Mouse (Mus musculus) kidney, postnatal 10 days (tissue): ENCODE data around the gene Atp5d.

Experiments
- DNase-seq: peaks from one replicate; pipeline ENCODE4 v3.0.0; 2021; ENCODE audit warnings: mixed read lengths

The Atp5d gene

DNA sequence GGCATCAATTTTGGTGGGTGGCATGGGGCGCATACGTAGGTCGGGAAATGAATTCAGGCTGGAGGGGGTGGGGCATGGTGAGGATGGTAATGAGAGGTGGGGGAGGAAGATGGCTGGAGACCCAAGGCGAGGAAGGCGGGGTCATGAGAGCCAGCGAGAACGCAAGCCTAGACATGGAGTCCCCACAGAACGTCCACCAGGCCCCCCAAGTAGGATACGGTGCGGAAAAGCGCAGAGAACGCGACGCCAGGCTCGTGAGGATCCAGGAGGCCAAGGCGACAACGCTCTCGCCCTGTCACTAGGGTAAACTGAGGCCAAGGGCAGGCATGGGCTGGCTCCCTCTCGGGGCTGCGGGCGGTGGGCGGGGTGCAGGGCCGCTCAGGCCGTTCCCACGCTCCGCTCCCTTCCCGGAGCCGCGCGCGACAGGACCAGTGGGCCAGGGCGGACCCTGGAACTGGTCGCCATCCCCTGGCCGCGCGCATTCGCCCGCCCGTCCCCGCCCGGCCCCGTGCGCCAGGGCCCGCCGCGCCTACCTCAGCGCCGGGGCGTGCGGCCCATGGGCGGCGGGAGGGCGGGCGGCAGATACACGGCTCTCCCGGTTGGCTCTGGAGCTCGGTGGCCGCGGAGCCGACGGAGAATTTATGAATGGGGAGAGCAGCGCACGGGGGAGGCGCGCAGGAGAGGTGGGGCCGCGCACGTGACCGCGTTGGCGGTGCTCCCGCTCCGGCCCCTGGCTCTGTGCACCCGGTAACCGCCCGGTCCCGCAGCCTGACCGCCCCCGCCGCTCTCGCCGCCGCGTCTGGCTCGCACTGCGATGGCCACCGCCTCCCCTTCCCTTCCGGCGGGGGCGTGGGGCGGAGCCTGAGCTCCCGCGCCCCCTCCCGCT is at the start of gene Atp5d:
Gene Atp5d (plus strand): TSS at position 80 of the 886 bp plus-strand sequence.
- DNase-seq: peak; percentile 83

DNA sequence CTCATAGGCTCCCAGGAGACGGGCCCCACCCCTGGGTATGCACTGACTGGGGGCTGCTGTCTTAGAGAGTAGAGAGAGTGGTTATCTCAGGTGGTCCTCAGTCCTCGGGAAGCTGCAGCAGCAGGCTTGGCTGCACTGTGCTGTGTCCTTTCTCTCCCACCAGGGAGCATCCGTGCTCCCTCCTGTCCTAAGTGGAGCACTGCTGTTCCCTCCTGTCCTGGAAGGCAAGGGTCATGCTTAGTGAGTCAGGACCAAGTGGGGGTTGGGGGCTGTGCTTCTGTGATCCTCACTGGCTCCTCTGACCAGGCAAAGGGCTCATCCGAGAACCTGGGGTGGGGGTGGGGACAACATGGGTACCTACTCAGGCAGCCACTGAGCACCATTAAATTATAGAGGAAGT is 49.3 kb upstream of the Atp5d start:
- peak; percentile 49 for DNase-seq

DNA sequence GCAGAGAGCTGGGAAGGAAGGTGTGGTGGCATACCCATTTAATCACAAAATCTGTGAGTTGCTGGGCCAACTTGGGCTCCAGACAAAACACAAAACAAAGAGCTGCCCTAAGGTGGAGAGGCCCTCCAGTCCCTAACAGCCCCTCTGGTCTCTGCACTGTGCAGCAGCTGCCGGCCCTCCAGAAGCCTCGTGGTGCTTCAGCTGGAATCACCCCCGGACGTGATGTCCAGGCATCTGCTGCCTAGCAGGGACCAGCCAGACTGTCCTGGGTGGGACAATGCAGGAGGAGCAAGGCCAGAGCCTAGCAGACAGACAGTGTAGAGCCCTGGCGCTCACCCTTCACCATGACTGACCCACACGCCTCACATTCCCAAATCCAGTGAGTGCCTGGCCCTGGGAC is 46.9 kb upstream of the Atp5d start:
- DNase-seq: no peak

DNA sequence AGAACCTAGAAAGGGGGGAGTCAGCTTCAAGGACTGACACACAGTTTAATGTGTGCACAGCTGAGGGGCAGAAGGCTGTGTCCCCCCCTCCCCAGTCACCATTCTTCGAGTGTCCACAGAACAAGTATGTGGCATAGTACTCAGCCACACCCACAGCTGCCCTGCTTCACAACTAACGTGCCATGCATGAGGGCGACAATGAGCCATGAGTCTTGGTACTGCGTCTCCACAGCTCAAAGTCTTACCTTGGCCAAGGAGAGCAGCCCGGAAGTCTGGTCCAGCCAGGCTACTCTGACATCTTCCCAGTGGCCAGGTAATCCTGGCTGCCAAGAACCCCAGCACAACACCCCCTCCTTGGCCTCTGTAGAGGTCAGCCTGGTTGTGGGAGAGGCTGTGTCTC is 45.7 kb upstream of the Atp5d start:
- no peak for DNase-seq

DNA sequence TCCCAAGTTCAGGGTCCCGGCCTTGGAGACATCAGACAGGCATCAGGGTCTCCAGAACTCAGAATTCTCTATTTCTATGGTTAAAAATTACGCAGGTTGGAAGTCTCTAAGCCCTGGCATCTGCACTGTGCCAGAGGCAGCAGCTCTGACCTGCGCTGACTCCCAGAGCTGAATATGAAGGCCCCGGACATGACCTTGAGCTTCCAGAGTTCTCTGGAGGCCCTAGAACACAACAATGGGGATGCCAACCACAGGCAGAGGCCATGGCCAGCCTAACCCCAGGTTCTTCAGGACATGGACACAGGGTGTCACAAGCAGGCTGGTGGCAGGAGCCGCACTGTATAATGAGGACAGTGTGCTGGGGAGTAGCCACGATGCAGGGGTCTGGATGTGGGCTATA is 44.3 kb upstream of the Atp5d start:
- peak; percentile 12 for DNase-seq

DNA sequence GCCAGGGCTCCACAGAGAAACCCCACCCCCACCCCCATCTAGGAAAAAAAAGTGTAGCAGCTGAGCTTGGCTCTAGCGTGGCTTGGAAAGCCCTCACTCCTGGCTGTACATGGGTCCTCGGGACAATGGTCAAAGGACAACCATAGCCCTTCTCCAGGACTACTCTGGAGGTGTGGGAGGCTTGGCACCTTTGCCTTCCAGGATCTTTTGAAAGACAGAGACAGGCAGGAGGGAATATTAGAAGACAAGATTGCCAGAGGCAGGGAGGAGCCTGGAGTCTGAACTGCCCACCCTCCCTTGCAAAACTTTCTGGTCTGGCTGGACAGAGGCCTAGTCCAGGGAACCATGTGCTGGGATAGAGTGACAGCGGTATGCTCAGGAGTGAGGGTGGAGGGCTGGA is 43.7 kb upstream of the Atp5d start:
- DNase-seq: peak; percentile 31

DNA sequence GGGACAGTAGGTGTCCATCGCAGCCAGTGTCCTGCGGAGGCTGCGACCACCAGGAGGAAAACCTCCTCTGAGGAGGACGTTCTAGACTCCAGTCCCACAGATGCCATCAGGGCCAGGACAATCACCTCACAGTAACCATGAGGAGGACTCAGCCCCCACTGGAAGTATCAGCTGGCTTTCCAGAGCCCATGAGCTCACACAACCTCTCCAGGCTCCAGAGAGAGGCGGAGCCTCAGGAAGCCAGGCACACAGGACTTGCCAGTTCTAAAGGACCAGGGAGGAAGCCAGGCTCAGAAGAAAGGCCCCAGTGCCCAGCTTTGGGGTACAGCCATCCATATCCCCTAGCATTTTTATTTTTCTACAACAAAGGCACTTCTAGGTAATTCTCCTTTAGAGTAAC is 42.9 kb upstream of the Atp5d start:
- DNase-seq: no peak

DNA sequence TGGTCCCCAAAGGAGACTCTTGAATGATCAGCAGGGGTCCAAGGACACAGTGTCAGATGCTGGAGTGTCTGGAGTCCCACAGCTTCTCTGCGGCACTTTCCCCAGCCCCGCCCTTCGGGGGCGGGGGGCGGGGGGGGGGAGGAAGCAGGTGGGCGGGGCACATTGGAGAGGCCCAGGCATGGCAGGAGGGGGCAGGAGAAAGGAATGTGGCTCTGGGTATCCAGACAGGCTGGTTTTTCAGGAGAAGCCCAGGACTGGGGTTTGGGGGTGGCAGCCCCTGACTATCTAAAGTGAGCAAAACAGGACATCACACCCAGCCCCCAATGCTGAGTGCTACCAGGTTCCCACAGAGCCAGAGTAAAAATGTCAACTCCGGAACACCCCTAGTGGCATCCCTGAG is 41.2 kb upstream of the Atp5d start:
- DNase-seq: peak; percentile 57

DNA sequence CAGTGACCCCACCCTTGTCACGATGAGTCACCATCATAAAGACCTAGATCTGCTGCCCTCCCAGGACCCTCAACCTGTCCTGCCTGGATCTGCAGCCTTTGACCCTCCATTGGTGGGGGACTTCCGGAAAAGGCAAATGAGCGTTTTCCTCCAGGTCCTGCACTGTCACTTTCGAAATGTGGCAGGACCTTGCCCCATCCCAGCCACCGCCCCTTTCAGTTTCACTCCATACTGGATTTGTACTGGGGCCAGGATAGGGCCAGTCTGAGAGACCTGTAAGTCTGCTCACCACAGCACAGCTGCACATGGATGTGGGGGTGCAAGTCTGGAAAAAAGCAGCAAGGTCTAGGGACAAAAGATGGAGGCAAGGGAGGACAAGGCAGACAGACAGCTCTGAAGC is 39.8 kb upstream of the Atp5d start:
- DNase-seq: peak; percentile 27

DNA sequence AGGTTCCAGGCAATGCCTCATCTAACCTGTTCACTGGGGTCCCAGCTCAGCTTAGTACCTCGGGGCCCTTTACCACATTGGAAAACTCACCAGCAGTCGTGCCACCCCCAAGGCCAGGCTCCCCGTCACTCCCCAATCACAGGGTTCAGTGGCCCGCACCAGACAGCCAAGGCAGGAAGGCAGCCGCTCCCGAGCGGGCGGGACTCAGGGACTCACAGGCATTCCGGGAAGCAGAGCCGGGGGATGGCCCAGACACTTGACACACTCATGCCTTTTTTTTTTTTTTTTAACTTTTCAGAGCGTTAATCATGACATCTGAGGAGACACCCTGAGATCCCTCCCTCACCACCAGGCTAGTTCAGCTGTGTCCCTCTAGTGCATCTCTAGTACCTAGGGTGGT is 37.5 kb upstream of the Atp5d start:
- peak; percentile 70 for DNase-seq

DNA sequence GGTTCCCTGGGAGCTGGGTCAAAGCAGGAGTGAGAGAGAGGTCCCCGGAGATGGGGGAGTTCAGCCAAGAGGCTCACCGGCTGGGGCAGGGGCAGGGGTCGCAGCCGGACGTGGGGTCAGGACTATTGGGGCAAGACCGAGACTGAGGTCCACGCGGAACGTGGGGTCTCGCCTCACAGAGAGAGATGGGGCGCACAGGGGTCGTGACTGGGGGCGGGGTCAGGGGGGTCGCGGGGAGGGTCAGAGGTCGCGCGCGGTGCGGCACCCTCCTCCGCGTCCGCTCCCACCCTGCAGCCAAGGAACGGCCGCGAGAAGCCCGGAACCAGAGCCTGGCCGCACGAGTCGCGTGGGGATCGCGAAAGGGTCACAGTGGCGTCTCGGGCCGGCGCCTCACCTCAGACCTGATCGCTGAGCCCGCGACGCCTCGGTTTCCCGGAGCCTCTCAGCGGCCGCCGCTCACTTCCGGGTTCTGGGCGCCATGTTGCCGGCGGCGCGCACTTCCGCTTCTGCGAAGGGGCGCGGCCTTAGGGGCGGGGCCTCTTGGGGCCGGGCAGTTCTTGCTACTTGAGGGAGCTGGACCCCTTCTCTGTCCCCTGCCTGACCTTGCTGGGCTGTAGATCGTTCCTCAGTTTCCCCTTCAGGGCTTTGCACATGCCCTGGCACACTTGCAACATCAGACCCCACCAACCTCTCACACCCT is 36.1 kb upstream of the Atp5d start:
- DNase-seq: peak; percentile 95

DNA sequence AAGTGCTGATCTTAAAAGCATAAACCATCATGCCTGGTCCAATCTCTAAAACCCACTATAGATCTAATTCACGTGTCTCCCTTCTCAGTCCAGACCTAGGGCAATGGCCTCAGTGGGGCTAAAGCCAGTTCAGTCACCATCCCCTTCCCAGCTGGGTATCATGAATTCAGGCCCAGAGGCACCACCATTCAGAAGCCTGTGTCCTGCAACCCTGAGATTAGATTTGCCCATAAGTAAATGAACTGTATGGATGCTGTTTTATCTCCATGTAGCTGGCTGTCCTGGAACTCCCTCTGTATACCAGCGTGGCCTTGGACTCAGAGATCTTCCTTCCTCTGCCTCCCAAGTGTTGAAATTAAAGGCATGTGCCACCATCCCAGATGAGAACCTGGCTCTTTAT is 35.4 kb upstream of the Atp5d start:
- DNase-seq: no peak

DNA sequence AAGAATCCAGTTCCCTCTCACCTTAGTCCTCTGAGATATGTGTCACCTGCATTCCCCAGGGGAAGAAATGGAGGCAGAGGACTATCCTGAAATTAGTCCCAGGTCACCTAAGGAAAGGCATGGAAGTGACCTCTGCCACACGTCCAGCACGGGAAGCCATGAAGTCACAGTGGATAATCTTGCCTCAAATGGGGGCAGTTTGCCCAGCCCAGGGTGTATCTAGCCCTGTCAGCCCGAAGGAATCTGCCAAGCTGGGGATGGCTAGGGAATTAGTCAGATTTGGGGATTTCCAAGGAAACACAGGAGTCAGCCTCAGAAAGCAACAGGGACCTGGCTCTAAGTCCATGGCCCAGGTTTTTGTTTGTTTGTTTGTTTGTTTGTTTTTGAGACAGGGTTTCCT is 34.3 kb upstream of the Atp5d start:
- DNase-seq: no peak

DNA sequence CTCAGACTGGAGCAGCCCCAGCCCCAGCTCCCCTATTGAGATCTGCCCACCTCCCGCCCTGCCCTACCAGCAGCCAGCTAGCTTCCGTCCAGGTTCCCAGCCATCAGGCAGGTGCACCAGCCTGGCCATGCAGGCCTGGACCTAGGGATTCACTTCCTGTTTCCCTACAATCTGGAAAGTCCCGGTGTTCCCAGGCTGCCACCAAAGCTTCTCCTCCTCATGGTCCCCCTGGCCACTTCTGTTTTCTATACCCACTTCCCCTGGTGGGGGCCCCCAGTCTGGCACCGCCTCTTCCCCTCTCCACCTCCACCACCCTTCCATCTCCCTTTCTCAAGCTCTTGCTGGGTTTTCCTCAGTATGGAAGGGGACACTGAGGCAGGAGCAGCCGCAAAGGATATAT is 33.0 kb upstream of the Atp5d start, which contains the start of gene Sbno2:
Gene Sbno2 (minus strand): TSS at position 112 of the 400 bp plus-strand sequence.
- DNase-seq: no peak

DNA sequence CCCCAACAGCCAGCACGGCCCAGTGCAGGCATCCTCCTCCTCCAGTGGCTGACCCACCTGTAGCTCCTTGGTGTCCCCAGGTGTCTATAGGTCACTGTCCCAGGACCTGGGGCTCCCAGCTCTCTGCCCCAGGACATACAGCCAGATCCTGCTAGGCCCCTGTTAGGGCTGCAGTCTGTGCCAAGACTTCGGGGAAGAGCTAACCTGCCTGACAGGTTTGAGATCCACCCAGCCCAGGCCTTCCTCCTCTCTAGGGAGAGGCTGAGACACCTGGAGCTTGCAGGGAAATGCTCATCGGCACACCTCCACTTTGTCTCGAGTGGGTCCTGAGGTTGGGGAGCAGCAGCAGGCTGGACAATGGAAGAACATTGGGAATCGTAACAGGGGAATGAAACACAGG is 32.5 kb upstream of the Atp5d start:
- no peak for DNase-seq

DNA sequence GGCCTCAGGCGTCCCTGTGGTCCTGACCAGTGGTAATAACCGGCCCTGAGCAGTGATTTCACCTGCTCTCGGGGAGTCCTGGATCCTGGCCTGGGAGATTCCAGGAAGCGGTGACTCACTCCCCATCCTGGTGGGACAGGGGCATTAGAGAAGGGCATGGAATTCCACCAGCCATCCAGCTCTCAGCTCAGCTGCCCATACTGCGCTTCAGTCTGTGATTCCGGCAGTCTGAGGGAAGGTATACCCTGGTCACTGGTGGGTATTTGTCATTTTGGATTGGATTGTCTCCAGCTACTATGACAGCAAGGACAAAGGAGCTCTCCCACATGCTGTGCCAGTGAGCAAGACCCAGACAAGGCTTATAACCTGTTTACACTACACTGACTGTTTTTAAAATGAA is 30.8 kb upstream of the Atp5d start:
- peak; percentile 54 for DNase-seq

DNA sequence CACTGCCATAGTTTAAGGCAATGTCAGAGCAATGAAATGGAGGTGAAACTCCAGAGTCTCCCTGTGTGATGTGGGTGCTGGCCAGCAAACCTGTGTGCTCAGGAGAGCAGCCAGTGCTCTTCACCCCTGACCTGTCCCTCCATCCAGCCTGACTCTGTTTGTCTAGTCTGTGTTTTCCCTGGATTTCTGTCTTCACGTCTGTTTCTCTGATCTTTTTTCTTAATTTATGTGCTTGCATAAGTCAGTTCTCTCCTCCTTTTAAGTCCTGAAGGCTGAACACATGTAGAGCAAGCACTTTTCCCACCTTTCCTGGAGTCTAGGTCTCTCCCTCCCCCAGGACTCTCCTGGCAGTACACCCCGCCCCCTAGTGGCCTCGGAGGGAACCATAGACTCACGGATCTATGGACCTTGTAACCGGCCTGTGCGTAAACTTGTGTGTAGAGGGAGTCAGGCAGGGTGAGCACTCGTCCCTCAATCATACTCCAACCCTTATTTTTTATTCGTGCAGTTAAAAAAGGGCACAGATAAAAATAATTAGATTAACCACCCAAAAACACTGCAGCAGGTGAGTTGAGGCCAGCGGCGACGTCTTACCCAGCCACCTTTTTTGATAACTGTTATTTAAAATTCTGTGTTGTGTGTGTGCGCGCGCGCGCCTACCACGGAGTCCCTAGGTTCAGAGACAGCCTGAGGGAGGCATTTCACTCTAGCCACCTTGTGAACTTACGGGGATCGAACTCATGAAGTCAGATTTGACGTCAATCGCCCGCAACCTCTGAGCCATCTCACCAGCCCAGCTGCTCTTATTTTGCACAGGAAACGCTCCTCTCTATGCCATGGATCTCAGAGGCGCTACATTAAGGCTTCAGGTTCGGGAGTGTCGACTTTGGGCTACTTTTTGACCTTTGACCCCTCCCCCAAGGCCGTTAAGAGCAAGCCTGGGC is 23.8 kb upstream of the Atp5d start:
- DNase-seq: peak; percentile 97

DNA sequence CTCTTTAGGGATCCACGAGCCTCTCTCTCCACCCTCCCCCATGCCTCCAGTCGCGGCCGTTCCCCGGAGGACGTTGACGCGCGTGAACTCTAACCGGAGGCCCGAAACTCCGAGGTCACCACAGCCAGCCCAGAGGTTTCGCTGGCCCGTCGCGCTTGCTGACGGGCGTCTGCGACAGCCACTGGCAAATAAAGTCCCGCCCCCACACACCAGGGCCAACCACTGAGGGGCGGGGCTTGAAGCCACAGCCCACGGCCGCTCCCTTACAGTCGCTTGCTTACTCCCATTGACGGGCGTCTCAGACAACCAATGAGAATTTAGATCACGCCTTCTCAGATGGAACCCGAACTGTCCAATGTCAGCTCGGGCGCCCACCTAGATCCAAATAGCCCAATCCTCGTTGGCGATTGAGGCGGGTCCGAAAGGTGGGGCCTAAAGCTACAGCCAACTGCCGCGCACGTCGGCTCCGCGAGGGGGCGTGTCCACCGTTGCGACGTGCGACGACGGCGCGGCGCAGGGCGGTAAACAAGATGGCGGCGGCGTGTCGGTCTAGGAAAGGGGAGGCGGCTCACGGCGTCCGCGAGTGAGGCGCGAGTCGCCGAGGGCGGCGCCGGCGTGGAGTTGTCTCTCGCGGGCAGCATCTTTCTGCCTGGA is 23.0 kb upstream of the Atp5d start, which contains the start of gene Stk11:
Gene Stk11 (plus strand): TSS at position 514 of the 654 bp plus-strand sequence.
- peak; percentile 100 for DNase-seq

DNA sequence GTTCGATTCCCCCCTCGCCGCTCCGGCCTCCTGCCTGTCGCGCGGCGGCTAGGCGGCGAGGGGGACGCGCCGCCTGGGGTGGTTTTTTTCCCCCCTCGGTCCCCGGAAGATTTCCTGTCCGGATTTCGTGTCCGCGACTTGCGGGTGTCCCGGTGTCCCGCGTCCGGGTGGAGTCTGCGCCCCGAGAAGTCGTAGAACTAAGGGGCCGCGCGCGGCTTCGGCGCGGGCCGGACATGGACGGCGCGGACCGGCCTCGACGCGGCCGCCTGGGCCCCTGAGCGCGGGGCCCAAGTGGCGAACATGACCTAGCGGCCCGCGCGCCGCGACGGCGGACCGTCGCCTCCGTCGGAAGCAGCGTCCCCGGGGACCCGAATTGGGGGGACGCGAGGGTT is 22.5 kb upstream of the Atp5d start:
- no peak for DNase-seq

DNA sequence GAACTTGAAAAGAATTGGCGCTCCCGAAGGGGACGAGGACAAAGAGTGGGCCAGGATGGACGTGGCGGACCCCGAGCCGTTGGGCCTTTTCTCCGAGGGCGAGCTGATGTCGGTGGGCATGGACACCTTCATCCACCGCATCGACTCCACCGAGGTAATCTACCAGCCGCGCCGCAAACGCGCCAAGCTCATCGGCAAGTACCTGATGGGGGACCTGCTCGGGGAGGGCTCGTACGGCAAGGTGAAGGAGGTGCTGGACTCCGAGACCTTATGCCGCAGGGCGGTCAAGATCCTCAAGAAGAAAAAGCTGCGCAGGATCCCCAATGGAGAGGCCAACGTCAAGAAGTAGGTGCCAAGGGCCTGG is 21.9 kb upstream of the Atp5d start:
- DNase-seq: peak; percentile 50

DNA sequence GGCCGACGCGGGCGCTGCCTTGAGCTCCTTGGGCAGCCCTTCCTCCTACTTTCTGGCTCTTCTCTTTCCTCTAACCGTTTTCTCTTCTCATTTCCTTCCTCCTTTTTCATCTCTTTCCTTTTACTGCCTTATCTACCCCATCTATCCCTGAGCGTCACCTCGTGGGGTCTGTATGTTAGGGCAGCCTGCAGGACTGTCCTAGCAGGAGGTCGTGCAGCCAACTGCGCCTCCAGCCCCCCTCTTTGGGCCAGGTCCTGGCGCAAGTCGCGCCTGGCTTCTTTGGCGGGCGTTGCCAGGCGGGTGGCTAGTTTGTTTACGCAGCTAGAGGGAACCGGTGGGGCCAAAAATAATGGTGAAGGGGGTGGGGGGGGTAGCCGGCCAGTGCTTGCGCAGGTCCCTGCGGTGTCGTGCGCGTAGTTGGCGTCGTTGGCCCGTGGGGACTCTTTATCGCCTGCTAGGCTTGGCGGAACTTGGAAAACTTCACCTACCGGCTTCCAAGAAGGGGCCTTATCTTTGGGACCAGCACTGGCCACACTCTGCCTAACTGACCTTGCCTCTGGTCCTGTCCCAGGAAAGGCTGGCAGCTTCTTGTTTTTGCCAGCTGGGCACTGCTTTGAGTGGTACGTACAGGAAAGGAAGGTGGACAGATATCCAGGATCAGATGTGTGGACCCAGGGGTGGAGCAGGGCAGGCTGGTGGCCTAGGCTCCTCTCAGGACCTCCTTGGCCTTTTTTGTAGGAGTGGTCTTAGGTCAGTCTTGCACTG is 21.3 kb upstream of the Atp5d start:
- DNase-seq: peak; percentile 63

DNA sequence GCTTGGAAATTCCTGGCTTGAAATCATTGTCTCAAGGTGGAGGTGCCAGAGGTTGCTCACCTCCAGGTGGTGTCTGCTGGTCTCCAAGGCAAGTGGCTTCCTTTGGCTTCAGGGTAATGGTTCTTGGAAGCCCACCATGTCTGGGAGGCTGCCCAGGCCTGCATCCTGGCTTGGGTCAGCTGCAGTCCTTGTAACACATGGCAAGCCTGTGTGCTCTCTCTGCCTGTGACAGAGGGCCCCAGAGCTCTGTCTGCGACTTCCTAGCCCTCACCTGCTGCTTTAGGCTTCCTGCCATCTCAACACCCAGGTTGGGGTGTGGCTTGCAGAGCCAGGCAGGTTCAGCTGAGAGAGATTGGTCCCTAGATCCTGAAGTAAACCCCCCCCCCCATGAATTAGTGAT is 20.7 kb upstream of the Atp5d start:
- DNase-seq: no peak
